Mouse (Mus musculus) layer of hippocampus, adult 6 months (tissue): ENCODE measurements around the gene Nobox. TPM values are rescaled to one million over a fixed set of nuclear protein-coding genes. Genes with fewer than 3 reads are reported as not detected.

Experiments
- long read RNA-seq, 2 experiments: library from polyadenylated mRNA; unstranded; transcript quantifications; one replicate each; pipeline ENCODE4 v2.0.0; 2019 to 2020
- polyA plus RNA-seq: library from polyadenylated mRNA; unstranded; fragments of <200 nt; fragmentation: Nextera tagmentation; gene quantifications from 2 replicates; pipeline ENCODE4 v1.2.3, GENCODE M21; 2021

Nobox gene
- not detected in 2 replicates for polyA plus RNA-seq
- long read RNA-seq, experiment 1 = 0 reads
- long read RNA-seq, experiment 2 = 0 reads

DNA sequence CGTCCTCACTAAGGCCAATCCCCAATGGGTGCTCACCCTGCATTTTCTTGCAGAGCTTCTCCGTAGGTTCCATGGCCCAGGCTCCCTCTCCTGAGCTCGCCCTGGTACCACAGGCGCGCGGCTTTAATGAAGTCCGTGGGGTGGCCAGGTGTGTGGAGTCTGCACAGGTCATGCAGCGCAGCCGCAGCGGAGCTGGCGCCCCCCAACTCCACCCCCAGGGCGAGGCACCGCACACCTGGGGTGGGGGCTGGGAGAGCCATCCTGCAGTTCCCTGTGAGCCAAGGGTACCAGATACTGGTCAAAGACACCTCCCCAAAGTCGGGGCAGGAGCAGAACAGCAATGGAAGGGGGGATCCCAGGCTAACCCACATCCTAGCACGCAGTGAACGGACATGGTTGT, at the start of gene Nobox:
TSS of gene Nobox (minus strand) at position 101 of the 400 bp plus-strand sequence.

DNA sequence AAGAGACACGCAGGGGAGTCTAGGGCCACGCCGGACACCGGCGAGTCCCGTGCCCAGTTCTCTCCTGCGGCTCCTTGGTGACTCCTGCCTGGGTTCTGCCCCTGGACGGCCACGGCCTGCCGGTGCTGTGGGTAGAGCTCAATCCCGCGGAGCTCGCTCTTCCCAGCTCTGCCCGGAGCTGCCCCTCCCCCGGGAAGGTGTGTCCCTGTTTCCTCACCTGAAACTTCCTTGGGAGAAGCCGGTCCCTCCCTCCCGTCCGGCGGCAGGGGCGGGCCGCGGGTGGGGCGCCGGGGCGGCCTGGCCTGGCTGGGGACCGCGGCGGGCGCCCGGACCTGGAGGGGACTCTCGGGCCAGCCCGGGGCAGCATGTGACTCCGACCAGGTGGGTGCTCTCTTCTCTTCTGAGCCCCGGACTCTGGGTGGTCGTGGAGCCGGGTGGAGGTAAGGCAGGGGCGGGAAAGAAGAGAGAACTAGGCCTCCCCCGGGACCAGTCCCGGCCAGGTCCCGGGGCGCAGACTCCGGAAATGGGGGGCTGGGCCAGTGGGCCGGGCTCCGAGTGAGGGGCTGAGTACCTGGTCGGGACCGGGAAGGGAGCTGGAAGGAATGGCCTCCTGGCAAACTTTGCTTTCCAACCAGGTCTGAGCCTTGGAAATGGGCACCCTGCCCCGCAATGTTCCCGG, 43.9 kb downstream of the Nobox start, which contains the start of gene Arhgef5:
TSS of gene Arhgef5 (plus strand) at position 220 of the 679 bp plus-strand sequence.

Other genes starting within 250 kb of the Nobox start
- not detected in 2 replicates for gene Olfr441, start 203.2 kb downstream of the Nobox start, polyA plus RNA-seq
- not detected in 2 replicates for gene Olfr237-ps1, start 163.0 kb downstream of the Nobox start, polyA plus RNA-seq
- not detected in 2 replicates for gene Olfr437, start 146.3 kb downstream of the Nobox start, polyA plus RNA-seq
- gene Olfr13, start 137.4 kb downstream of the Nobox start, polyA plus RNA-seq = not detected in 2 replicates
- gene Olfr435, start 112.4 kb downstream of the Nobox start, polyA plus RNA-seq = not detected in 2 replicates
- gene Olfr434, start 96.5 kb downstream of the Nobox start, polyA plus RNA-seq = not detected in 2 replicates
- gene Olfr47, start 78.0 kb downstream of the Nobox start, polyA plus RNA-seq = not detected in 2 replicates
- 0.28 and 0.44 TPM in 2 replicates for gene Arhgef5, start 44.0 kb downstream of the Nobox start, polyA plus RNA-seq